Comparison of ENCODE assay signal across 35 mouse cellular contexts in the genomic region with DNA sequence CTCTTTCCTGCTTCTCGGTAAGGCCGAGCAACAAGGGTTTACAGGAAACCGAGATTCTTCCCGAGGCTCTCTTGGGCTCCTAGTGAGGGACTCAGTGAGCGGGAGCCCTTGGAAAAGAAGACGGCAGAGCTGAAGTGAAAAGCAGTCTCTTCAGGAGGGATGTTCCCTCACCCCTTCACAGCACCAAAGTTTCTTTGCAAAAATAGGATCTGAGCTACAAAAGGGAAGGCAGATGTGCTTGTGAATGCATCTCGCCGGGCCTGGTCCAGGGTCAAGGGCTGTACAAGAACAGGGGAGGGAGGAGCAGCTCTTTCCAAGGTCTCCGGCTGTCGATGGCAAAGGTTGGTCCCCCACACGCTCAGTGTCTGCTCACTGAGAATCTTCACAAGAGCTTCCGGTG. TPM values are rescaled to one million over a fixed set of nuclear protein-coding genes. Genes with fewer than 3 reads are reported as not detected.
"Had no signal": no experiment of that assay in that cellular context is flagged by ENCODE, and none has a peak within 500 bp of the region (broad histone marks: within the 10 kb centered on the region; RNA-seq: fewer than 3 reads in every experiment).

No protein-coding gene starts in this region.

- H3K27ac ChIP-seq: limb, embryonic 10.5 days; limb, embryonic 12.5 days; limb, embryonic 13.5 days; limb, embryonic 15.5 days; liver, embryonic 12.5 days; liver, embryonic 13.5 days; liver, embryonic 14.5 days; liver, embryonic 15.5 days; lung, embryonic 15.5 days; macrophage; midbrain, embryonic 10.5 days; midbrain, embryonic 12.5 days; midbrain, embryonic 13.5 days; midbrain, embryonic 15.5 days had no signal

- H3K4me2 ChIP-seq: limb, embryonic 12.5 days; limb, embryonic 13.5 days; limb, embryonic 15.5 days; liver, embryonic 11.5 days; liver, embryonic 12.5 days; liver, embryonic 13.5 days; liver, embryonic 15.5 days; lung, embryonic 14.5 days; lung, embryonic 15.5 days; midbrain, embryonic 11.5 days; midbrain, embryonic 12.5 days; midbrain, embryonic 13.5 days; midbrain, embryonic 15.5 days had no signal

- H3K9ac ChIP-seq: limb, embryonic 12.5 days; limb, embryonic 13.5 days; limb, embryonic 15.5 days; liver, embryonic 12.5 days; liver, embryonic 13.5 days; liver, embryonic 14.5 days; liver, embryonic 15.5 days; liver, postnatal 0 days; lung, embryonic 14.5 days; lung, embryonic 15.5 days; midbrain, embryonic 12.5 days; midbrain, embryonic 13.5 days; midbrain, embryonic 15.5 days had no signal

- DNase-seq: left cerebral cortex, postnatal 4 days; liver; liver, embryonic 13.5 days; liver, postnatal 0 days; lung, adult 18-20 months; lung, adult 2 months; lung, embryonic 14.5 days; lung, postnatal 10 days; lung, postnatal 14 days; lung, postnatal 36 days; lung, postnatal 4 days; midbrain, embryonic 14.5 days had no signal

- H3K4me3 ChIP-seq: limb, embryonic 10.5 days; limb, embryonic 12.5 days; limb, embryonic 13.5 days; limb, embryonic 15.5 days; liver, embryonic 12.5 days; liver, embryonic 13.5 days; liver, embryonic 15.5 days; lung, embryonic 15.5 days; megakaryocyte, embryonic 14.5 days; midbrain, embryonic 10.5 days; midbrain, embryonic 12.5 days; midbrain, embryonic 13.5 days; midbrain, embryonic 15.5 days; myocyte had no signal

- H3K4me1 ChIP-seq: limb, embryonic 10.5 days; limb, embryonic 12.5 days; limb, embryonic 13.5 days; limb, embryonic 15.5 days; liver, embryonic 12.5 days; liver, embryonic 13.5 days; liver, embryonic 15.5 days; lung, embryonic 15.5 days; megakaryocyte, embryonic 14.5 days; midbrain, embryonic 10.5 days; midbrain, embryonic 12.5 days; midbrain, embryonic 13.5 days; midbrain, embryonic 15.5 days had no signal

- H3K27me3 ChIP-seq: limb, embryonic 12.5 days; limb, embryonic 13.5 days; limb, embryonic 15.5 days; liver, embryonic 12.5 days; liver, embryonic 13.5 days; liver, embryonic 15.5 days; lung, embryonic 15.5 days; megakaryocyte, embryonic 14.5 days; midbrain, embryonic 12.5 days; midbrain, embryonic 13.5 days; midbrain, embryonic 15.5 days had no signal

- ATAC-seq: liver, embryonic 12.5 days; liver, postnatal 0 days; lung, postnatal 0 days; midbrain, embryonic 13.5 days; midbrain, embryonic 15.5 days; midbrain, embryonic 16.5 days had no signal

- H3K9me3 ChIP-seq: limb, embryonic 10.5 days; limb, embryonic 12.5 days; limb, embryonic 15.5 days; liver, embryonic 12.5 days; liver, embryonic 13.5 days; liver, embryonic 15.5 days; lung, embryonic 15.5 days; megakaryocyte, embryonic 14.5 days; midbrain, embryonic 10.5 days; midbrain, embryonic 12.5 days; midbrain, embryonic 13.5 days; midbrain, embryonic 15.5 days had no signal

RNA-seq across cellular contexts. Expression of a gene that starts 38.0 kb away (rescaled TPM):
- total RNA-seq: liver, adult 2 months; megakaryocyte, adult 5-6 weeks; megakaryocyte-erythroid progenitor cell, adult 5-6 weeks; monocyte, adult 5-6 weeks had no signal
- polyA plus RNA-seq: liver, adult 2 months; macrophage had no signal
